Mouse (Mus musculus): ENCODE measurements around the gene Slc2a9.

- TF ChIP-seq GATA1 (IDR thresholded peaks at IDR 0.05; ENCODE audit: borderline replicate concordance, low read length) (no peak), CTCF (IDR thresholded peaks at IDR 0.05; ENCODE audit: low read depth, low read length) (no peak)
Measured at GRCm38 (mm10) chr5:38491763-38492162, 11.2 kb downstream of the Slc2a9 start.
